Mouse (Mus musculus) ZHBTc4 (cell line): Measurements from ENCODE around the gene Wipf1.
A peak's percentile ranks its signal among the peaks of the same experiment; 100 is the strongest.
"Not testable (repeated sequence)": the region's sequence is repeated elsewhere in the genome, so short reads cannot be mapped to it uniquely, and the experiment has no call there.

Experiments used
- DNase-seq: peaks from one replicate; pipeline ENCODE4 v3.0.0-alpha.2; 2011; ENCODE audit warnings: low read depth, low spot score

Gene Wipf1

GRCm38 (mm10) chr2:73529356-73530330 lies at the start of gene Wipf1:
Wipf1 (minus strand) TSS chr2:73529734.
- DNase-seq: peak; percentile 74

GRCm38 (mm10) chr2:73579168-73579567 lies 49.6 kb upstream of the Wipf1 start:
- DNase-seq: no peak

GRCm38 (mm10) chr2:73574418-73574817 lies 44.9 kb upstream of the Wipf1 start:
- DNase-seq: no peak

- no peak for DNase-seq
These were observed 44.0 kb upstream of the Wipf1 start for GRCm38 (mm10) chr2:73573556-73573955.

- peak; percentile 93 for DNase-seq
These were observed 43.2 kb upstream of the Wipf1 start for GRCm38 (mm10) chr2:73572539-73573372.

- DNase-seq: no peak
These were observed 42.4 kb upstream of the Wipf1 start for GRCm38 (mm10) chr2:73571901-73572300.

- DNase-seq: no peak
These were observed 41.8 kb upstream of the Wipf1 start for GRCm38 (mm10) chr2:73571304-73571703.

- peak; percentile 80 for DNase-seq
These were observed 37.6 kb upstream of the Wipf1 start for GRCm38 (mm10) chr2:73566989-73567605.

GRCm38 (mm10) chr2:73566162-73566561 lies 36.6 kb upstream of the Wipf1 start:
- DNase-seq: peak; percentile 89

GRCm38 (mm10) chr2:73563690-73564089 lies 34.2 kb upstream of the Wipf1 start:
- no peak for DNase-seq

GRCm38 (mm10) chr2:73562656-73563055 lies 33.1 kb upstream of the Wipf1 start:
- DNase-seq: no peak

- peak; percentile 89 for DNase-seq
These were observed 32.1 kb upstream of the Wipf1 start for GRCm38 (mm10) chr2:73561665-73562063.

GRCm38 (mm10) chr2:73560899-73561664 lies 31.5 kb upstream of the Wipf1 start:
- peak; percentile 77 for DNase-seq

GRCm38 (mm10) chr2:73560445-73560844 lies 30.9 kb upstream of the Wipf1 start:
- DNase-seq: no peak

- DNase-seq: no peak
These were observed 28.4 kb upstream of the Wipf1 start for GRCm38 (mm10) chr2:73557956-73558355.

GRCm38 (mm10) chr2:73557061-73557460 lies 27.5 kb upstream of the Wipf1 start:
- DNase-seq: not testable (repeated sequence)

GRCm38 (mm10) chr2:73554389-73554788 lies 24.9 kb upstream of the Wipf1 start:
- no peak for DNase-seq

GRCm38 (mm10) chr2:73552926-73553325 lies 23.4 kb upstream of the Wipf1 start:
- no peak for DNase-seq

- DNase-seq: peak; percentile 52
These were observed 21.2 kb upstream of the Wipf1 start for GRCm38 (mm10) chr2:73550725-73551124.

GRCm38 (mm10) chr2:73548542-73548941 lies 19.0 kb upstream of the Wipf1 start:
- DNase-seq: no peak

GRCm38 (mm10) chr2:73547256-73547655 lies 17.7 kb upstream of the Wipf1 start:
- no peak for DNase-seq
